ENCODE assay signal across 8 mouse cellular contexts in the genomic region with DNA sequence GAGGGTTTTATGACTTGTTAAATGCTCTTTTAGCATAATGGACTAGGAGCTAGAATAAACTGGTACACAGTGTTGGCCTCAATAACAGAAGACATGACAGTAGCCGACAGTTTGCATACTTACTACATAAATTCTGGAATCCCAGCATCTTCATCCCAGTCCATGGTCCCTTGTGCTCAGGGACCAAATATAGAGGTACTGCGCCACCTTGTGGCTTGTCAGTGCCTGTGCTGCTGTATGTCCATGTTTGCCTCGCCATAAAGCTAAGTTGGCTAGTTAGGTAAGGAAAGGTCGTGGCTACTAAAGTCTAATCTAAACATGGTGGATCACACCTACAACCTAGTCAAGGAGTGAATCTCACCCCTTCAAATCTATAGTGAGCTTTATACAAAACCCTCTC. TPM values are rescaled to one million over a fixed set of nuclear protein-coding genes. Genes with fewer than 3 reads are reported as not detected.
DNase-seq lines count a peak whose midpoint lies in the region; ATAC-seq lines count a peak whose summit lies in the region.

No protein-coding gene starts in this region.

- H3K4me2 ChIP-seq in forebrain, embryonic 16.5 days (ENCODE audit: low read length) = no peak overlapping the region
- no peak overlapping the region for H3K4me2 ChIP-seq in intestine, embryonic 15.5 days (replicated peaks)
- H3K4me2 ChIP-seq in midbrain, embryonic 15.5 days = no peak overlapping the region
- H3K4me2 ChIP-seq in stomach, embryonic 15.5 days = no peak overlapping the region

- peak; percentile 48 for DNase-seq in ovary, postnatal 36 days (ENCODE audit: low spot score)
- no peak for DNase-seq in ovary, postnatal 10 days (ENCODE audit: low spot score)
- peak; percentile 44 to 67 for DNase-seq in cerebellum, adult 18-20 months
- DNase-seq in left cerebral cortex, postnatal 25 days (ENCODE audit: low spot score in 2 of 2) = peak; percentile 67 to 72

- peak; percentile 81 for ATAC-seq in forebrain, embryonic 16.5 days
- peak; percentile 62 for ATAC-seq in intestine, embryonic 15.5 days
- ATAC-seq in midbrain, embryonic 15.5 days (replicated peaks) = peak; percentile 79
- peak; percentile 66; the same call in 1 of the 2 replicates for ATAC-seq in stomach, embryonic 15.5 days (ENCODE audit: insufficient read depth, low FRiP score, low read depth)

- intact Hi-C loops in left cerebral cortex, postnatal 25 days (cut with DNase I) = loop anchor here (1.0 kb wide), 2 partner anchors 201 to 237 kb away; no protein-coding TSS in a partner anchor

- H3K36me3 ChIP-seq in forebrain, embryonic 16.5 days (ENCODE audit: control insufficient read depth, insufficient read depth) = peaks cover 4% of the 10 kb centered on the region
- H3K36me3 ChIP-seq in intestine, embryonic 15.5 days = peaks cover 6% of the 10 kb centered on the region
- 0 out of 2 replicates have a peak, but pooled peaks cover under 1% of the 10 kb centered on the region for H3K36me3 ChIP-seq in midbrain, embryonic 15.5 days (replicated peaks)
- peaks cover 16% of the 10 kb centered on the region for H3K36me3 ChIP-seq in stomach, embryonic 15.5 days

- no peaks in the 10 kb centered on the region for H3K4me1 ChIP-seq in forebrain, embryonic 16.5 days (replicated peaks; ENCODE audit: control insufficient read depth, insufficient read depth, low read length)
- no peaks in the 10 kb centered on the region for H3K4me1 ChIP-seq in intestine, embryonic 15.5 days (replicated peaks)
- no peaks in the 10 kb centered on the region for H3K4me1 ChIP-seq in midbrain, embryonic 15.5 days
- no peaks in the 10 kb centered on the region for H3K4me1 ChIP-seq in stomach, embryonic 15.5 days

- H3K4me3 ChIP-seq in forebrain, embryonic 16.5 days (replicated peaks; ENCODE audit: low read length) = no peak overlapping the region
- no peak overlapping the region for H3K4me3 ChIP-seq in intestine, embryonic 15.5 days (replicated peaks)
- no peak overlapping the region for H3K4me3 ChIP-seq in midbrain, embryonic 15.5 days
- H3K4me3 ChIP-seq in stomach, embryonic 15.5 days (replicated peaks) = no peak overlapping the region

- WGBS in forebrain, embryonic 16.5 days = 28% methylated on average over 4 of the region's 4 CpGs
- WGBS in intestine, embryonic 15.5 days = 23% methylated on average over 4 of the region's 4 CpGs
- WGBS in midbrain, embryonic 15.5 days = 29% methylated on average over 4 of the region's 4 CpGs
- WGBS in stomach, embryonic 15.5 days = 28% methylated on average over 4 of the region's 4 CpGs

- H3K9me3 ChIP-seq in forebrain, embryonic 16.5 days (ENCODE audit: control insufficient read depth, low read length) = no peaks in the 10 kb centered on the region
- no peaks in the 10 kb centered on the region for H3K9me3 ChIP-seq in intestine, embryonic 15.5 days
- H3K9me3 ChIP-seq in midbrain, embryonic 15.5 days = no peaks in the 10 kb centered on the region
- H3K9me3 ChIP-seq in stomach, embryonic 15.5 days = no peaks in the 10 kb centered on the region

- no peak overlapping the region for H3K9ac ChIP-seq in forebrain, embryonic 16.5 days (replicated peaks; ENCODE audit: low read depth, low read length)
- H3K9ac ChIP-seq in intestine, embryonic 15.5 days = no peak overlapping the region
- no peak overlapping the region for H3K9ac ChIP-seq in midbrain, embryonic 15.5 days
- H3K9ac ChIP-seq in stomach, embryonic 15.5 days = no peak overlapping the region

- no peaks in the 10 kb centered on the region for H3K27me3 ChIP-seq in forebrain, embryonic 16.5 days (replicated peaks; ENCODE audit: control insufficient read depth, insufficient read depth, low read length)
- H3K27me3 ChIP-seq in intestine, embryonic 15.5 days (replicated peaks) = no peaks in the 10 kb centered on the region
- no peaks in the 10 kb centered on the region for H3K27me3 ChIP-seq in midbrain, embryonic 15.5 days (replicated peaks)
- H3K27me3 ChIP-seq in stomach, embryonic 15.5 days (replicated peaks) = no peaks in the 10 kb centered on the region

- H3K27ac ChIP-seq in forebrain, embryonic 16.5 days (ENCODE audit: low read length) = no peak overlapping the region
- H3K27ac ChIP-seq in intestine, embryonic 15.5 days = no peak overlapping the region
- H3K27ac ChIP-seq in midbrain, embryonic 15.5 days = no peak overlapping the region
- H3K27ac ChIP-seq in stomach, embryonic 15.5 days = no peak overlapping the region

RNA-seq across cellular contexts. Expression of a gene that starts 45.6 kb away (rescaled TPM):
- polyA plus RNA-seq in forebrain, embryonic 16.5 days (2015; fragmentation: Nextera tagmentation; extraction: Ambion mirVana) = 14.7 and 15.0 TPM in 2 replicates
- polyA plus RNA-seq in intestine, embryonic 15.5 days (2015; fragmentation: Nextera tagmentation; extraction: Ambion mirVana) = 31.9 and 37.8 TPM in 2 replicates
- total RNA-seq in left cerebral cortex, postnatal 25 days (2021) = 10 to 100 TPM; 85.9 to 91.3 TPM
- 20.9 and 22.1 TPM in 2 replicates for polyA plus RNA-seq in midbrain, embryonic 15.5 days (2015; fragmentation: Nextera tagmentation; extraction: Ambion mirVana)
- 37.4 and 39.0 TPM in 2 replicates for polyA plus RNA-seq in stomach, embryonic 15.5 days (2015; fragmentation: Nextera tagmentation; extraction: Ambion mirVana)
